Comparison of ENCODE assay signal across 24 mouse cellular contexts in genomic region chr5:136191870-136192269, GRCm38 (mm10). TPM values are rescaled to one million over a fixed set of nuclear protein-coding genes. Genes with fewer than 3 reads are reported as not detected.
DNase-seq lines count a peak whose midpoint lies in the region; ATAC-seq and TF ChIP-seq lines count a peak whose summit lies in the region.
"Had no signal": no experiment of that assay in that cellular context is flagged by ENCODE, and none has a peak within 500 bp of the region (broad histone marks: within the 10 kb centered on the region; RNA-seq: fewer than 3 reads in every experiment).

No protein-coding gene starts in this region.

- H3K36me3 ChIP-seq in intestine, postnatal 0 days (ENCODE audit: control insufficient read depth, insufficient read depth): peaks cover 77% of the 10 kb centered on the region
- H3K36me3 ChIP-seq in intestine, embryonic 15.5 days: peaks cover 47% of the 10 kb centered on the region
- peaks cover 94% of the 10 kb centered on the region for H3K36me3 ChIP-seq in lung, embryonic 14.5 days (ENCODE audit: insufficient read depth)
- peaks cover 41% of the 10 kb centered on the region for H3K36me3 ChIP-seq in hindbrain, embryonic 16.5 days (ENCODE audit: control insufficient read depth, insufficient read depth, low read length)

- no peak overlapping the region for H3K4me2 ChIP-seq in intestine, postnatal 0 days (replicated peaks; ENCODE audit: low read depth)
- no peak overlapping the region for H3K4me2 ChIP-seq in intestine, embryonic 15.5 days (replicated peaks)
- H3K4me2 ChIP-seq in lung, embryonic 14.5 days: no peak overlapping the region
- H3K4me2 ChIP-seq in hindbrain, embryonic 16.5 days (ENCODE audit: low read length): no peak overlapping the region
- H3K4me2 ChIP-seq: forebrain, embryonic 13.5 days; heart, embryonic 12.5 days; limb, embryonic 13.5 days; liver, embryonic 15.5 days; midbrain, embryonic 12.5 days; neural tube, embryonic 12.5 days had no signal

- H3K9me3 ChIP-seq in intestine, postnatal 0 days (ENCODE audit: control insufficient read depth): no peaks in the 10 kb centered on the region
- no peaks in the 10 kb centered on the region for H3K9me3 ChIP-seq in intestine, embryonic 15.5 days
- H3K9me3 ChIP-seq in lung, embryonic 14.5 days (ENCODE audit: low read depth, low read length): no peaks in the 10 kb centered on the region
- H3K9me3 ChIP-seq in hindbrain, embryonic 16.5 days (ENCODE audit: control insufficient read depth, low read length): no peaks in the 10 kb centered on the region
- H3K9me3 ChIP-seq: forebrain, embryonic 13.5 days; heart, embryonic 12.5 days; hindbrain, embryonic 10.5 days; limb, embryonic 13.5 days; liver, embryonic 15.5 days; midbrain, embryonic 12.5 days had no signal

- H3K4me3 ChIP-seq in intestine, postnatal 0 days (ENCODE audit: low read depth, low read length): no peak overlapping the region
- H3K4me3 ChIP-seq in intestine, embryonic 15.5 days (replicated peaks): no peak overlapping the region
- H3K4me3 ChIP-seq in lung, embryonic 14.5 days (ENCODE audit: low read depth, low read length): no peak overlapping the region
- no peak overlapping the region for H3K4me3 ChIP-seq in hindbrain, embryonic 16.5 days (ENCODE audit: low read length)
- H3K4me3 ChIP-seq: forebrain, embryonic 13.5 days; heart, embryonic 12.5 days; hindbrain, embryonic 10.5 days; limb, embryonic 13.5 days; liver, embryonic 15.5 days; midbrain, embryonic 12.5 days; neural tube, embryonic 12.5 days had no signal

- H3K27ac ChIP-seq in intestine, postnatal 0 days (ENCODE audit: low read depth, low read length): no peak overlapping the region
- no peak overlapping the region for H3K27ac ChIP-seq in intestine, embryonic 15.5 days
- H3K27ac ChIP-seq in lung, embryonic 14.5 days (ENCODE audit: low read depth): no peak overlapping the region
- no peak overlapping the region for H3K27ac ChIP-seq in hindbrain, embryonic 16.5 days (ENCODE audit: low read depth, low read length)
- H3K27ac ChIP-seq: forebrain, embryonic 13.5 days; hindbrain, embryonic 10.5 days; limb, embryonic 13.5 days; liver, embryonic 15.5 days; midbrain, embryonic 12.5 days; neural tube, embryonic 12.5 days had no signal

- H3K27me3 ChIP-seq in intestine, postnatal 0 days (replicated peaks; ENCODE audit: control insufficient read depth, insufficient read depth, low read length): no peaks in the 10 kb centered on the region
- no peaks in the 10 kb centered on the region for H3K27me3 ChIP-seq in intestine, embryonic 15.5 days (replicated peaks)
- no peaks in the 10 kb centered on the region for H3K27me3 ChIP-seq in lung, embryonic 14.5 days (ENCODE audit: insufficient read depth, low read length)
- H3K27me3 ChIP-seq in hindbrain, embryonic 16.5 days (replicated peaks; ENCODE audit: control insufficient read depth, insufficient read depth, low read length): no peaks in the 10 kb centered on the region
- H3K27me3 ChIP-seq: CH12.LX; forebrain, embryonic 13.5 days; heart, embryonic 12.5 days; limb, embryonic 13.5 days; liver, embryonic 15.5 days; midbrain, embryonic 12.5 days; neural tube, embryonic 12.5 days had no signal

- no peaks in the 10 kb centered on the region for H3K4me1 ChIP-seq in intestine, postnatal 0 days (replicated peaks; ENCODE audit: control insufficient read depth, insufficient read depth, low read length)
- H3K4me1 ChIP-seq in intestine, embryonic 15.5 days (replicated peaks): no peaks in the 10 kb centered on the region
- no peaks in the 10 kb centered on the region for H3K4me1 ChIP-seq in lung, embryonic 14.5 days (ENCODE audit: insufficient read depth)
- no peaks in the 10 kb centered on the region for H3K4me1 ChIP-seq in hindbrain, embryonic 16.5 days (ENCODE audit: control insufficient read depth, insufficient read depth, low read depth, low read length)
- H3K4me1 ChIP-seq: forebrain, embryonic 13.5 days; heart, embryonic 12.5 days; hindbrain, embryonic 10.5 days; limb, embryonic 13.5 days; liver, embryonic 15.5 days; midbrain, embryonic 12.5 days; neural tube, embryonic 12.5 days had no signal

- peak; percentile 26 for TF ChIP-seq CTCF in intestine, postnatal 0 days (IDR thresholded peaks at IDR 0.05; ENCODE audit: low read depth)
- peak; percentile 22 for TF ChIP-seq CTCF in lung, embryonic 14.5 days (IDR thresholded peaks at IDR 0.05; ENCODE audit: low read depth)

- no peak for ATAC-seq in intestine, postnatal 0 days
- no peak for ATAC-seq in intestine, embryonic 15.5 days
- ATAC-seq in lung, embryonic 14.5 days (ENCODE audit: insufficient read depth): no peak
- peak; percentile 46; the same call in 1 of the 2 replicates for ATAC-seq in granulocyte monocyte progenitor cell, adult 5-6 weeks (replicated peaks; ENCODE audit: poor library complexity, severe bottlenecking)
- no peak for ATAC-seq in hindbrain, embryonic 16.5 days
- ATAC-seq: forebrain, embryonic 13.5 days; lung, postnatal 0 days had no signal

- WGBS in intestine, postnatal 0 days: 63% methylated on average over 7 of the region's 7 CpGs
- WGBS in intestine, embryonic 15.5 days: 79% methylated on average over 7 of the region's 7 CpGs
- 84% methylated on average over 7 of the region's 7 CpGs for WGBS in lung, embryonic 14.5 days
- WGBS in hindbrain, embryonic 16.5 days: 88% methylated on average over 7 of the region's 7 CpGs

- no peak overlapping the region for H3K9ac ChIP-seq in intestine, postnatal 0 days (ENCODE audit: low read depth, low read length)
- no peak overlapping the region for H3K9ac ChIP-seq in intestine, embryonic 15.5 days
- H3K9ac ChIP-seq in lung, embryonic 14.5 days: no peak overlapping the region
- no peak overlapping the region for H3K9ac ChIP-seq in hindbrain, embryonic 16.5 days (ENCODE audit: low read depth, low read length)
- H3K9ac ChIP-seq: forebrain, embryonic 13.5 days; heart, embryonic 12.5 days; limb, embryonic 13.5 days; liver, embryonic 15.5 days; midbrain, embryonic 12.5 days; neural tube, embryonic 12.5 days had no signal

- no peak for DNase-seq in lung, embryonic 14.5 days
- DNase-seq in lung, postnatal 25 days (ENCODE audit: low spot score): no peak
- DNase-seq in ES-CJ7 (ENCODE audit: low read depth, low spot score): peak; percentile 35
- DNase-seq: adrenal gland, postnatal 36 days; cerebellum, adult 9-11 months; embryo, embryonic 11 days; heart, postnatal 10 days; kidney, adult 2 months; kidney, postnatal 14 days; layer of hippocampus, postnatal 36 days; thymus, postnatal 25 days had no signal

RNA-seq across cellular contexts. Expression of gene Prkrip1, which starts 6.9 kb away (rescaled TPM):
- 37.7 and 40.0 TPM in 2 replicates for polyA plus RNA-seq in intestine, postnatal 0 days (2015; fragmentation: Nextera tagmentation; extraction: Ambion mirVana)
- 44.2 and 45.7 TPM in 2 replicates for polyA plus RNA-seq in intestine, embryonic 15.5 days (2015; fragmentation: Nextera tagmentation; extraction: Ambion mirVana)
- polyA plus RNA-seq in lung, embryonic 14.5 days (2014; fragmentation: Nextera tagmentation; extraction: Ambion mirVana): 52.1 and 60.3 TPM in 2 replicates
- total RNA-seq in granulocyte monocyte progenitor cell, adult 5-6 weeks (2014; fragmentation: Nextera tagmentation): 32.2 and 42.1 TPM in 2 replicates
- 45.2 and 89.4 TPM in 2 replicates for total RNA-seq in granulocyte monocyte progenitor cell, adult 5-6 weeks (2017)
- polyA plus RNA-seq in hindbrain, embryonic 16.5 days (2015; fragmentation: Nextera tagmentation; extraction: Ambion mirVana): 63.1 and 67.2 TPM in 2 replicates

RNA-seq across cellular contexts. Expression of gene Orai2, which starts 21.4 kb away (rescaled TPM):
- polyA plus RNA-seq in intestine, postnatal 0 days (2015; fragmentation: Nextera tagmentation; extraction: Ambion mirVana): 4.3 and 5.1 TPM in 2 replicates
- polyA plus RNA-seq in intestine, embryonic 15.5 days (2015; fragmentation: Nextera tagmentation; extraction: Ambion mirVana): 6.4 and 6.7 TPM in 2 replicates
- polyA plus RNA-seq in lung, embryonic 14.5 days (2014; fragmentation: Nextera tagmentation; extraction: Ambion mirVana): 7.0 and 7.1 TPM in 2 replicates
- total RNA-seq in granulocyte monocyte progenitor cell, adult 5-6 weeks (2014; fragmentation: Nextera tagmentation): 24.7 and 38.2 TPM in 2 replicates
- 26.6 and 29.0 TPM in 2 replicates for total RNA-seq in granulocyte monocyte progenitor cell, adult 5-6 weeks (2017)
- 50.1 and 51.0 TPM in 2 replicates for polyA plus RNA-seq in hindbrain, embryonic 16.5 days (2015; fragmentation: Nextera tagmentation; extraction: Ambion mirVana)

RNA-seq across cellular contexts. Expression of gene Sh2b2, which starts 54.5 kb away (rescaled TPM):
- polyA plus RNA-seq in intestine, postnatal 0 days (2015; fragmentation: Nextera tagmentation; extraction: Ambion mirVana): 1.0 and 1.1 TPM in 2 replicates
- 2.8 and 3.1 TPM in 2 replicates for polyA plus RNA-seq in intestine, embryonic 15.5 days (2015; fragmentation: Nextera tagmentation; extraction: Ambion mirVana)
- 5.7 and 5.9 TPM in 2 replicates for polyA plus RNA-seq in lung, embryonic 14.5 days (2014; fragmentation: Nextera tagmentation; extraction: Ambion mirVana)
- total RNA-seq in granulocyte monocyte progenitor cell, adult 5-6 weeks (2014; fragmentation: Nextera tagmentation): 32.9 and 67.0 TPM in 2 replicates
- total RNA-seq in granulocyte monocyte progenitor cell, adult 5-6 weeks (2017): 10.9 and 13.9 TPM in 2 replicates
- 19.4 and 24.9 TPM in 2 replicates for polyA plus RNA-seq in hindbrain, embryonic 16.5 days (2015; fragmentation: Nextera tagmentation; extraction: Ambion mirVana)

RNA-seq across cellular contexts. Expression of gene Alkbh4, which starts 55.9 kb away (rescaled TPM):
- 11.0 and 12.6 TPM in 2 replicates for polyA plus RNA-seq in intestine, postnatal 0 days (2015; fragmentation: Nextera tagmentation; extraction: Ambion mirVana)
- 15.3 and 17.2 TPM in 2 replicates for polyA plus RNA-seq in intestine, embryonic 15.5 days (2015; fragmentation: Nextera tagmentation; extraction: Ambion mirVana)
- 12.9 and 14.8 TPM in 2 replicates for polyA plus RNA-seq in lung, embryonic 14.5 days (2014; fragmentation: Nextera tagmentation; extraction: Ambion mirVana)
- total RNA-seq in granulocyte monocyte progenitor cell, adult 5-6 weeks (2014; fragmentation: Nextera tagmentation): 13.7 and 18.2 TPM in 2 replicates
- total RNA-seq in granulocyte monocyte progenitor cell, adult 5-6 weeks (2017): 5.3 and 11.9 TPM in 2 replicates
- 20.4 and 22.7 TPM in 2 replicates for polyA plus RNA-seq in hindbrain, embryonic 16.5 days (2015; fragmentation: Nextera tagmentation; extraction: Ambion mirVana)

RNA-seq across cellular contexts. Expression of gene Lrwd1, which starts 56.0 kb away (rescaled TPM):
- 7.5 and 7.8 TPM in 2 replicates for polyA plus RNA-seq in intestine, postnatal 0 days (2015; fragmentation: Nextera tagmentation; extraction: Ambion mirVana)
- 24.5 and 25.3 TPM in 2 replicates for polyA plus RNA-seq in intestine, embryonic 15.5 days (2015; fragmentation: Nextera tagmentation; extraction: Ambion mirVana)
- polyA plus RNA-seq in lung, embryonic 14.5 days (2014; fragmentation: Nextera tagmentation; extraction: Ambion mirVana): 36.6 and 37.6 TPM in 2 replicates
- total RNA-seq in granulocyte monocyte progenitor cell, adult 5-6 weeks (2014; fragmentation: Nextera tagmentation): 31.5 and 33.0 TPM in 2 replicates
- 46.3 and 70.4 TPM in 2 replicates for total RNA-seq in granulocyte monocyte progenitor cell, adult 5-6 weeks (2017)
- 25.2 and 26.3 TPM in 2 replicates for polyA plus RNA-seq in hindbrain, embryonic 16.5 days (2015; fragmentation: Nextera tagmentation; extraction: Ambion mirVana)
